Mouse (Mus musculus) stomach, embryonic 14.5 days (tissue): ENCODE data around the gene Ces1e. TPM values are rescaled to one million over a fixed set of nuclear protein-coding genes. Genes with fewer than 3 reads are reported as not detected.

Source experiments
- ATAC-seq: fragments of 200-750 bp; cut with Nextera tagmentation; 2 replicates; pipeline ENCODE4 v1.8.0; 2017; ENCODE audit warnings: low read depth, moderate TSS enrichment; ENCODE audit not compliant: insufficient number of reproducible peaks, insufficient read depth, low FRiP score
- H3K27ac ChIP-seq: fragments of 300-500 bp; sonication (generic); 2 replicates; pipeline ENCODE4 v1.5.1; 2014; ENCODE audit warnings: mild to moderate bottlenecking, low read length, moderate library complexity, mixed read lengths
- H3K27me3 ChIP-seq: fragments of 300-500 bp; sonication (generic); 2 replicates; pipeline ENCODE4 v1.6.1; 2014; ENCODE audit warnings: low read length, control low read depth, mixed read lengths; ENCODE audit not compliant: control insufficient read depth, insufficient read depth
- H3K36me3 ChIP-seq: fragments of 300-500 bp; sonication (generic); 2 replicates; pipeline ENCODE4 v1.6.1; 2014; ENCODE audit warnings: mild to moderate bottlenecking, control low read depth, low read length, moderate library complexity, mixed read lengths; ENCODE audit not compliant: control insufficient read depth, insufficient read depth
- H3K4me1 ChIP-seq: fragments of 300-500 bp; sonication (generic); 2 replicates; pipeline ENCODE4 v1.6.1; 2014; ENCODE audit warnings: low read length, control low read depth, mixed read lengths; ENCODE audit not compliant: control insufficient read depth, insufficient read depth
- H3K4me2 ChIP-seq: fragments of 300-500 bp; sonication (generic); replicated peaks from 2 replicates; pipeline ENCODE4 v1.6.1; 2014; ENCODE audit warnings: low read depth, low read length, control low read depth
- H3K4me3 ChIP-seq: fragments of 300-500 bp; sonication (generic); 2 replicates; pipeline ENCODE4 v1.5.1; 2014; ENCODE audit warnings: low read depth, low read length, control low read depth
- H3K9ac ChIP-seq: fragments of 300-500 bp; sonication (generic); replicated peaks from 2 replicates; pipeline ENCODE4 v1.6.1; 2014; ENCODE audit warnings: low read depth, mild to moderate bottlenecking, control low read depth, low read length, moderate library complexity, mixed read lengths
- H3K9me3 ChIP-seq: fragments of 300-500 bp; sonication (generic); 2 replicates; pipeline ENCODE4 v1.6.1; 2016; ENCODE audit warnings: low read depth, low read length, control low read depth; ENCODE audit not compliant: control insufficient read depth
- WGBS: fragments of 180-500 bp; shearing (Covaris S2); extraction: QIAGEN DNeasy Blood & Tissue Kit; methylation state at CpG from one replicate; pipeline ENCODE4 v1.1.7; 2014; 5-methylcytosine and 5-hydroxymethylcytosine counted together
- polyA plus RNA-seq: library from polyadenylated mRNA; unstranded; fragments of >200 nt; fragmentation: Nextera tagmentation; extraction: Ambion mirVana; gene quantifications from 2 replicates; pipeline ENCODE4 v1.2.1, GENCODE M21; 2014

Gene Ces1e
- polyA plus RNA-seq, 1 experiment from 2014 or later, result 0.59 TPM

DNA sequence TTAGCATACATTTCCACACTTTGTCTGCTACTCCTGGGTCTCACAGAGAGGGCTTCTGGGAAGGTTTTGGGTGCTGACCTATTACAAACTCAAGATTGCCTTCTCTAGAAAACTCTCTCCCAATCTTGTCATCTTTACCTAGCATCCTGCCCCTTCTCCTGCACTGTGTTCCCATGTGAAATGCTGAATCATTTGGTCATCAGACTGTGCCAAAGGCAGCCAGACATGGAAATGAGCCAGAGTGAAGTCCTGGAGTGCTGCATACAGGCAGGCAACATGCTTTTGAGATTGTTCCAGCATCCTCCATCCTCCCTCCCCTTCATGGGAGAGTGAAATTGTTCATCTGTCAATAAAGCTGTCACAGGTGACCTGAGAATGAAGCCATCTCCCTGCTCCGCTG, 78.0 kb downstream of the Ces1e start:
- ATAC-seq, result no peak
- H3K9ac ChIP-seq, result no peak overlapping the region
- H3K4me2 ChIP-seq, result no peak overlapping the region
- 92% methylated on average over 1 of the region's 1 CpGs for WGBS
- H3K9me3 ChIP-seq, result no peaks in the 10 kb centered on the region
- no peak overlapping the region for H3K4me3 ChIP-seq
- H3K36me3 ChIP-seq, result no peaks in the 10 kb centered on the region
- no peak overlapping the region for H3K27ac ChIP-seq
- H3K27me3 ChIP-seq, result no peaks in the 10 kb centered on the region
- H3K4me1 ChIP-seq, result no peaks in the 10 kb centered on the region

Other genes starting within 250 kb of the Ces1e start
- gene Ces1a, start 181.4 kb downstream of the Ces1e start, polyA plus RNA-seq, result not detected in 2 replicates
- gene Ces1b, start 149.6 kb downstream of the Ces1e start, polyA plus RNA-seq, result 0.34 TPM in 1 of 2 replicates, not detected in the other
- gene Ces1c, start 98.3 kb downstream of the Ces1e start, polyA plus RNA-seq, result 0.51 and 0.90 TPM in 2 replicates
- 1.3 and 1.6 TPM in 2 replicates for gene Ces1d, start 31.8 kb downstream of the Ces1e start, polyA plus RNA-seq
- gene Ces1f, start 50.1 kb upstream of the Ces1e start, polyA plus RNA-seq, result not detected in 2 replicates
- not detected in 2 replicates for gene Ces1g, start 107.7 kb upstream of the Ces1e start, polyA plus RNA-seq
- gene Ces1h, start 150.1 kb upstream of the Ces1e start, polyA plus RNA-seq, result not detected in 2 replicates